Mouse (Mus musculus) hindbrain, embryonic 12.5 days (tissue): Measurements from ENCODE around the gene Mtmr4. TPM values are rescaled to one million over a fixed set of nuclear protein-coding genes. Genes with fewer than 3 reads are reported as not detected.
A peak's percentile ranks its signal among the peaks of the same experiment; 100 is the strongest.

Source experiments
- ATAC-seq: fragments of 200-750 bp; cut with Nextera tagmentation; 2 replicates; pipeline ENCODE4 v1.8.0; 2017; ENCODE audit warnings: moderate TSS enrichment; ENCODE audit not compliant: low FRiP score
- H3K27ac ChIP-seq: fragments of 300-500 bp; sonication (generic); 2 replicates; pipeline ENCODE4 v1.5.1; 2016; ENCODE audit warnings: mild to moderate bottlenecking
- H3K27me3 ChIP-seq: fragments of 300-500 bp; sonication (generic); 2 replicates; pipeline ENCODE4 v1.6.1; 2016; ENCODE audit warnings: mild to moderate bottlenecking
- H3K36me3 ChIP-seq: fragments of 300-500 bp; sonication (generic); 2 replicates; pipeline ENCODE4 v1.6.1; 2016; ENCODE audit warnings: mild to moderate bottlenecking
- H3K4me1 ChIP-seq: fragments of 300-500 bp; sonication (generic); 2 replicates; pipeline ENCODE4 v1.6.1; 2016
- H3K4me2 ChIP-seq: fragments of 300-500 bp; sonication (generic); replicated peaks from 2 replicates; pipeline ENCODE4 v1.6.1; 2016; ENCODE audit warnings: mild to moderate bottlenecking
- H3K4me3 ChIP-seq: fragments of 300-500 bp; sonication (generic); 2 replicates; pipeline ENCODE4 v1.5.1; 2016; ENCODE audit warnings: mild to moderate bottlenecking
- H3K9ac ChIP-seq: fragments of 300-500 bp; sonication (generic); 2 replicates; pipeline ENCODE4 v1.6.1; 2016; ENCODE audit warnings: mild to moderate bottlenecking, moderate library complexity
- H3K9me3 ChIP-seq: fragments of 300-500 bp; sonication (generic); replicated peaks from 2 replicates; pipeline ENCODE4 v1.6.1; 2016; ENCODE audit warnings: mild to moderate bottlenecking
- WGBS: fragments of 180-500 bp; shearing (Covaris S2); methylation state at CpG from one replicate; pipeline ENCODE4 v1.1.7; 2016; 5-methylcytosine and 5-hydroxymethylcytosine counted together
- polyA plus RNA-seq: library from polyadenylated mRNA; unstranded; fragments of >200 nt; fragmentation: Nextera tagmentation; extraction: Ambion mirVana; gene quantifications from 2 replicates; pipeline ENCODE4 v1.2.1, GENCODE M21; 2016

The Mtmr4 gene
- polyA plus RNA-seq, 1 experiment from 2014 or later: 86.8 TPM

GRCm38 (mm10) chr11:87574520-87575180 lies 17.3 kb upstream of the Mtmr4 start:
- no peak overlapping the region for H3K4me3 ChIP-seq
- 68% methylated on average over 21 of the region's 21 CpGs for WGBS
- H3K9me3 ChIP-seq: no peaks in the 10 kb centered on the region
- no peak overlapping the region for H3K9ac ChIP-seq
- H3K4me2 ChIP-seq: no peak overlapping the region
- no peak for ATAC-seq
- H3K36me3 ChIP-seq: no peaks in the 10 kb centered on the region
- H3K27me3 ChIP-seq: peaks cover 4% of the 10 kb centered on the region; the same call in 1 of the 2 replicates
- H3K27ac ChIP-seq: no peak overlapping the region
- H3K4me1 ChIP-seq: peaks cover 21% of the 10 kb centered on the region

- ATAC-seq: no peak
- H3K4me1 ChIP-seq: peaks cover 22% of the 10 kb centered on the region
Observed at GRCm38 (mm10) chr11:87577601-87578248, 14.2 kb upstream of the Mtmr4 start.

GRCm38 (mm10) chr11:87578249-87578962 lies 13.6 kb upstream of the Mtmr4 start:
- peak overlapping the region; percentile 60 for H3K4me3 ChIP-seq
- peak; percentile 78 for ATAC-seq
- under 1% methylated on average over 38 of the region's 40 CpGs for WGBS
- H3K27ac ChIP-seq: peak overlapping the region; percentile 41; the same call in 1 of the 2 replicates
- peaks cover 14% of the 10 kb centered on the region; the same call in 1 of the 2 replicates for H3K27me3 ChIP-seq
- H3K36me3 ChIP-seq: no peaks in the 10 kb centered on the region
- peak overlapping the region; percentile 79 for H3K9ac ChIP-seq
- H3K4me2 ChIP-seq: peak overlapping the region; percentile 97
- H3K9me3 ChIP-seq: no peaks in the 10 kb centered on the region
- peaks cover 22% of the 10 kb centered on the region for H3K4me1 ChIP-seq

More at GRCm38 (mm10) chr11:87577601-87578248, 14.2 kb upstream of the Mtmr4 start:
- WGBS: 16% methylated on average over 6 of the region's 6 CpGs
- Histone ChIP-seq H3K9ac (peak overlapping the region; percentile 79), H3K4me3 (peak overlapping the region; percentile 60), H3K9me3 (no peaks in the 10 kb centered on the region), H3K36me3 (no peaks in the 10 kb centered on the region), H3K4me2 (peak overlapping the region; percentile 97), H3K27me3 (peaks cover 14% of the 10 kb centered on the region; the same call in 1 of the 2 replicates), H3K27ac (no peak overlapping the region)

- Histone ChIP-seq H3K9me3 (no peaks in the 10 kb centered on the region), H3K27ac (no peak overlapping the region), H3K9ac (peak overlapping the region; percentile 79), H3K36me3 (no peaks in the 10 kb centered on the region), H3K4me2 (peak overlapping the region; percentile 97), H3K4me1 (peaks cover 22% of the 10 kb centered on the region), H3K27me3 (peaks cover 14% of the 10 kb centered on the region; the same call in 1 of the 2 replicates), H3K4me3 (peak overlapping the region; percentile 60)
- 14% methylated on average over 10 of the region's 10 CpGs for WGBS
- no peak for ATAC-seq
Observed at GRCm38 (mm10) chr11:87578963-87579601, 12.9 kb upstream of the Mtmr4 start.

GRCm38 (mm10) chr11:87579713-87580112 lies 12.2 kb upstream of the Mtmr4 start:
- Histone ChIP-seq H3K4me2 (no peak overlapping the region), H3K27me3 (peaks cover 14% of the 10 kb centered on the region; the same call in 1 of the 2 replicates), H3K36me3 (no peaks in the 10 kb centered on the region), H3K9me3 (no peaks in the 10 kb centered on the region), H3K27ac (no peak overlapping the region), H3K4me1 (peaks cover 20% of the 10 kb centered on the region), H3K9ac (no peak overlapping the region), H3K4me3 (no peak overlapping the region)
- ATAC-seq: no peak
- 41% methylated on average over 1 of the region's 1 CpGs for WGBS

- Histone ChIP-seq H3K4me1 (peaks cover 20% of the 10 kb centered on the region), H3K27ac (no peak overlapping the region), H3K4me2 (no peak overlapping the region), H3K4me3 (no peak overlapping the region), H3K27me3 (peaks cover 14% of the 10 kb centered on the region; the same call in 1 of the 2 replicates), H3K36me3 (no peaks in the 10 kb centered on the region), H3K9me3 (no peaks in the 10 kb centered on the region), H3K9ac (no peak overlapping the region)
- no peak for ATAC-seq
- WGBS: 50% methylated on average over 10 of the region's 10 CpGs
Observed at GRCm38 (mm10) chr11:87580543-87581085, 11.3 kb upstream of the Mtmr4 start.

- no peak for ATAC-seq
- 83% methylated on average over 12 of the region's 12 CpGs for WGBS
- H3K27me3 ChIP-seq: peaks cover 13% of the 10 kb centered on the region; the same call in 1 of the 2 replicates
- no peak overlapping the region for H3K4me3 ChIP-seq
- no peaks in the 10 kb centered on the region for H3K9me3 ChIP-seq
- no peak overlapping the region for H3K9ac ChIP-seq
- no peak overlapping the region for H3K27ac ChIP-seq
- peaks cover 20% of the 10 kb centered on the region for H3K4me1 ChIP-seq
- H3K36me3 ChIP-seq: no peaks in the 10 kb centered on the region
- H3K4me2 ChIP-seq: no peak overlapping the region
Observed at GRCm38 (mm10) chr11:87581161-87581865, 10.6 kb upstream of the Mtmr4 start.

GRCm38 (mm10) chr11:87581933-87582710 lies 9.8 kb upstream of the Mtmr4 start:
- ATAC-seq: no peak
- Histone ChIP-seq H3K36me3 (no peaks in the 10 kb centered on the region), H3K4me1 (peaks cover 20% of the 10 kb centered on the region), H3K9me3 (no peaks in the 10 kb centered on the region), H3K4me2 (no peak overlapping the region), H3K4me3 (no peak overlapping the region), H3K9ac (0 out of 2 replicates have a peak overlapping the region, but pooled peaks have one; percentile 13), H3K27ac (no peak overlapping the region), H3K27me3 (peaks cover 10% of the 10 kb centered on the region; the same call in 1 of the 2 replicates)
- 82% methylated on average over 8 of the region's 8 CpGs for WGBS

GRCm38 (mm10) chr11:87583291-87584034 lies 8.5 kb upstream of the Mtmr4 start:
- Histone ChIP-seq H3K36me3 (no peaks in the 10 kb centered on the region), H3K4me3 (no peak overlapping the region), H3K9ac (no peak overlapping the region), H3K4me2 (no peak overlapping the region), H3K27me3 (peaks cover 10% of the 10 kb centered on the region; the same call in 1 of the 2 replicates), H3K4me1 (peaks cover 12% of the 10 kb centered on the region; the same call in 1 of the 2 replicates), H3K9me3 (no peaks in the 10 kb centered on the region), H3K27ac (no peak overlapping the region)
- 80% methylated on average over 6 of the region's 6 CpGs for WGBS
- ATAC-seq: no peak
